Mouse (Mus musculus) lung, postnatal 0 days (tissue): ENCODE results near the gene Lipc.

Experiments used
- CTCF ChIP-seq: IDR thresholded peaks from 2 replicates; pipeline ENCODE4 v1.5.1; 2016; ENCODE audit warnings: antibody characterized with exemption, mild to moderate bottlenecking
- EP300 ChIP-seq: IDR thresholded peaks from 2 replicates; pipeline ENCODE4 v1.6.1; 2016; ENCODE audit warnings: antibody characterized with exemption, mild to moderate bottlenecking, control low read depth

DNA sequence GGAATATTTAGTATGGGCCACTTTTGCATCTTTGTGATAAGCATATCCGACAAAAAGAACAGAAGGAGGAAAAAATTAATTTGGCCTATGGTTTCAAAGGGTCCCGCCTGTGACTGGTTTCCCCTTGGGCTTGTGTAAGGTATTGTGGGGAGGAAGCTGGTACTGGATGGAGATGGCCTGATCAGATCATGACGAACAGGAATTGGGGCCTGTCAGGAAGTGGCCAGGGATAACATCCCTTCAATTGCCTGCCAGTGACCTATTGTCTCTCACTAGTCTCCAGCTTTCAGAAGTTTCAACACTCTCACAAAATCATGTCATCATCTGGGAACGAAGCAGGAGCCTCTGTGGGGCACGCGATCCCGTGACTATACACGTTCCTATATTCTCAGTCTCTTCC is 2.7 kb downstream of the Lipc start:
- TF ChIP-seq CTCF (no peak), EP300 (peak; percentile 76)
